Mouse (Mus musculus): ENCODE results near the gene E2f4.
A peak's percentile ranks its signal among the peaks of the same experiment; 100 is the strongest.
"Not testable (repeated sequence)": the region's sequence is repeated elsewhere in the genome, so short reads cannot be mapped to it uniquely, and the experiment has no call there.

Gene E2f4

DNA sequence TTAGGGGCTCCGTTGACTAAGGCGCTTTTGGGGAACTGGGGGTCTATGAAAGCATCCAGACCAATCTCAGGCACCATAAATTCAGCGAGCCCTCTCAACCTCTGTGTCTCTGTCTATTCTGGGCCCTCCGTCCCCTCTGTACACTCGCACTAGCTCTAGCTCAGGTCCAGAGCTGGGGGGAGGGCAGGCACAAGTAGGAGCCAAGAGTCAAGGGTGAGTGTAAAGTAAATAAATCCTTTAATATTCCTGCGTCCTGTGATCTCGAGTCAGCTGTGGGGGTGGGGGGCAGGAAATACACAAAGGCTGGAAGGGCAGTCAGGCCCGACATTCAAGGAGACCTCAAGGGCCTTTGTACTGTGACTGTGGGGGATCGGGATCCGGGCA is 28.4 kb upstream of the E2f4 start:
- DNase-seq (ENCODE audit: inconsistent ontology term), result peak; percentile 29

DNA sequence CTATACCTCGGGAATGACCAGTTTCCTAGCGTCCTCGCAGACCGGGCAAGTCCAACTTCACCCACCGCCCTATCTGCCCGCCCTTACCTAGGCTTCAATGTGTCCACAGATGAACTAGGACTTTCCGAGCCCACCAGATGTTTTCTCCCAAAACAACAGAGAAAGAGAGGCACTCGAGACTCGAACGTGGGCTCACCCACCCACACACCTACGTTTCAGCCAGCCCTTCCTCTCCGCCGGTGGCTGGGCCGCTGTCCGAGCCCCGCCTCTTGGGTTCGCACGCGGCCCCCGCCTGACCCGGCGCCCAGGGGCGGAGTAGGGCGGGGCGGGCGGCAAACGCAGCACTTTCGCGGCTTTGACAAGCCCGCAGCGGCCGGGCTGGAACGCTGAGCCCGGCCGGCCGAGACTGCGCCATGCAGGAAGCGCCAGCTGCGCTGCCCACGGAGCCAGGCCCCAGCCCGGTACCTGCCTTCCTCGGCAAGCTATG is 28.0 kb upstream of the E2f4 start, which contains the start of gene Hsf4:
Gene Hsf4, plus strand, starts transcription at position 341 of the 487 bp plus-strand sequence.
- DNase-seq (ENCODE audit: inconsistent ontology term), result peak; percentile 67

DNA sequence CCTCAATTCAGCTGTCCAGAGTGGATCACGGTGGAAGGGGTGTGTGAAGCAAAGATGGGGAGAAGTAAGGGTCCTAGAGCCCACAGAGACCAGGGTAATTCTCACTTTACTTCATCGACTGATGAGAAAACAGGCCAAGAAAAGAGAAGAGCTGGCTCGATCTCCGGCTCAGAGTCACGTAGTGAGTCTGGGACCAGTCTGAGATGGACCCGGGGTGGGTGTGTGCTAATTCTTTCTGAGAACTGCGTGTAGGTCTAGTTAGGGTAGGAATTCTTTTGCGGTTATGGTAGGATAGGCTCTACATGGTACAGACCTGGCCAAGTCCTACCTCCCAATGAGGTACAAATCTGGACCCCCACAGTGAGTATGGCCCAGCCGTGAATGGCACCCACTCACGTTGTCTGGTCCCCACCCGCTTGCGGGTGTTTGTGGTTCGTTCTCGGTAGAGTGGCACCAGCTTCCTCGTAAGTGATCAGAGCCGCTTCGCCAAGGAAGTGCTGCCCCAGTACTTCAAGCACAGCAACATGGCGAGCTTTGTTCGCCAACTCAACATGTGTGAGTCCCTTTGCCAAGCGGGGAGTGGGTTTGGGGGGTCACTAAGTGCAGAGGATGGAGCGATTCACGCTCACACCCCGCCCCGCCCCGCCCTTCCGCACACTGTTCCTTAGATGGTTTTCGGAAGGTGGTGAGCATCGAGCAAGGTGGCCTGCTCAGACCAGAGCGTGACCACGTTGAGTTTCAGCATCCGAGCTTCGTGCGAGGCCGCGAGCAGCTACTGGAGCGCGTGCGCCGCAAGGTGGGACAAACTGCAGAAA is 27.2 kb upstream of the E2f4 start:
- DNase-seq (ENCODE audit: inconsistent ontology term), result no peak

DNA sequence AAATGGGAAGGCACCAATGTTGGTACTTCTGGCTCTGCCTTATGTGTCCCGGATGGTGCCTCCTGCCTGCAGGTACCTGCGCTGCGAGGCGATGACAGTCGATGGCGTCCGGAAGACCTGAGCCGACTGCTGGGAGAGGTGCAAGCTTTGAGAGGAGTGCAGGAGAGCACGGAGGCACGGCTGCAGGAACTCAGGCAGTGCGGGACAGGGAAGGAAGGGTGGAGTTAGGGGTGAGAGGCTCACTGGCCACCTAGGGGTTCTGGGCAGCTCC is 26.6 kb upstream of the E2f4 start:
- DNase-seq (ENCODE audit: inconsistent ontology term), result no peak

DNA sequence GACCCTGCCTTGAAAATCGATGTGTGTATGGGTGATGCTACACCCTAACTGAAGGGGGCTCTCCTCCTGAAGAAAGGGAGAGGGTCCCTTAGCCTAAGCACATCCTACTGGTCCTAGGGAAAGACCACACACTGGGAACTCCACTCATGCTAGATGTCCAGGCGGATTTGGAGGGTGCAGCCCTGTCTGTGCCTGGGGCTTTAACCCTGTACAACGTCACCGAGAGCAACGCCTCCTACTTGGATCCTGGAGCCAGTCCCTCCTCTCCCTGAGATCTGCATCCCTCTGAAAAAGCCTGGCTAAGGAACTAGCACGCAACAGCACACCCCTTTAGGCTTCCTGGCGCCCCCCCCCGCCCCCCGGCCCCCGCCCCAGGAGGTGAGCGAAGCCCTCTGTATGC is 22.1 kb upstream of the E2f4 start:
- DNase-seq (ENCODE audit: inconsistent ontology term), result no peak

DNA sequence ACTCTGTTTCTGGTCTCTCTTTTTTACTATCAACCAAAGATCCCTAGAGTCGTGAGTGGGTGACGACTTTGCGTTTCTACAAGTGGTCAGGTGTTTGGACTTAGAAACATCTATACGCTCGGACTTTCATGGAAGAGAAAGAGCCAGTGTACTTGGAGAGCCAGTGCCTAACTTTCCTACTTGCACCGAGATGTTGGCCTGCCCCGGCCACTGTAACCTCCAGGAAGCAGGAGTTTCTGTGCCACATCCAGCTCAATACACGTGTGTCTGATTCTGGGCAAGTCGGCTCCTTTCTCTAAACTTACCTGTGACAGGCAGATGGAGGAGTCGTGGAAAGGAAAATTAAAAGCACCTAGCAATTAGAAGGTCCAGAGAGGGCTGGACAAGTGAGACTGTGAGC is 21.6 kb upstream of the E2f4 start, which contains the start of gene Nol3:
Gene Nol3, plus strand, starts transcription at position 301 of the 400 bp plus-strand sequence.
- peak; percentile 25 for DNase-seq (ENCODE audit: inconsistent ontology term)

DNA sequence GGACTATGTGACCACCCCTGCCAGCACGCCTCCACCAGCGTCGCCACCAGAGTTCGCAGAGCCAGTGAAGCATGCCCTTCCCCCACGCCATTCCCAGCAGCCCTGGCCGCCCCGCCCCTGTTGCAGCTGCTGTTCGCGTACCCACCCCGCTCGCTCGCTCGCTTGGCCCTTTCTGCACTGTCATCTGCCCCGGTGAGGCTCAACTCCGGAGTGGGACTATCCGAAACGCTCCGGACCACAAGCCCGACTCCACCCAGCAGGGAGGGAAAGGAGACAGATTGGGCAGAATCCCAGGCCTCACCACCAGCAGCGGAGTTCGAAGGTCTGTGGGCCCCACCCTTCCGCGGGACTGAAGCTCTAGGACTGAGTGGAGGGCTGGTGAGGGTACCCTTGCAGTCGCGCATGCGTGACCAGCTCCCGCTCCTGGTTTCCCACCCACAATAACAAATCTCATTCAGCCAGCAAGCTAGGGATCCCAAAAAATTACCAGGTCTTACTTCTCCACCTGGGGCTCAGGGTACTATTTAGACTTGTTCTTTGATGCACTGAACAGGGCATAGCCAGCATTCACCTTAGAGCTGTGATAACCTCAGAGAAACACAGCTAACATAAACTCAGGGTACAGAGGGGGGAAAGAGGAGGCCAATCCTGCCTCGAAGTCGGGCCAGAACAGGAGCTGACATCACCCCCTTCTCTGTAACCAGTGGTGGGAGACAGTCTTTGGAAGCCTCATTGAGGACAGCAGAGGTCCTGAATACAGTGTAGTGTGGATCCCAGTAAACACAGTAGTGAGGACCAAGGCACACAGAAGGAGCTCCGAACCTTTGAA is 21.0 kb upstream of the E2f4 start:
- peak; percentile 65 for DNase-seq (ENCODE audit: inconsistent ontology term)

DNA sequence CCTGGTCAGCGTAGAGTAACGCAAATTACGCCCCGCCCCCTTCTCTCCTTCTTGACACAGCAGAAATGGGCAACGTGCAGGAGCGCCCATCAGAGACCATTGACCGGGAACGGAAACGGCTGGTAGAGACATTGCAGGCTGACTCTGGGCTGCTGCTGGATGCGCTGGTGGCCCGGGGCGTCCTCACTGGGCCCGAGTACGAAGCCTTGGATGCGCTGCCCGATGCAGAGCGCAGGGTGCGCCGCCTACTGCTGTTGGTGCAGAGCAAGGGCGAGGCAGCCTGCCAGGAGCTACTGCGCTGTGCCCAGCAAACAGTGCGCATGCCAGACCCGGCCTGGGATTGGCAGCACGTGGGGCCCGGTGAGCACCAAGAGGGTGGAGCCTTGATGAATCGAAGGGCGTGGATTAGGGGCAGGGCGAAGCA is 18.5 kb upstream of the E2f4 start:
- peak; percentile 72 for DNase-seq (ENCODE audit: inconsistent ontology term)

DNA sequence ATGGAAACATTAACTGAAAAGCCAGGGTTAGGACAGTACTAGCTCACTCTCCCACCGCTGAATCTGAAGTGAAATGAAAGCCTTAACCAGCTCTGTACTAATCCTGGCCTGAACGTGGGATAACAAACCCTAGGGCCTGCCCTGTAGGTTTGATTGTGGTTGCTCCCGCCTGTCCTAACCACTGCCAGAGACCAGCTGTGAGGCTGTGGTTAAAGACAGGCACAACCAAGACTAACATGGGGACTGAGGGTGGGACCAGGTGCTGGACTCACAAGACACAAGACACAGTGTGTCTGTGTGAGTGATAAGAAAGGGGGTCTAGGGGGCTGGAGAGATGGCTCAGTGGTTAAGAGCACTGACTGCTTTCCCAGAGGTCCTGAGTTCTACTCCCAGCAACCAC is 16.9 kb upstream of the E2f4 start:
- no peak for DNase-seq (ENCODE audit: inconsistent ontology term)

DNA sequence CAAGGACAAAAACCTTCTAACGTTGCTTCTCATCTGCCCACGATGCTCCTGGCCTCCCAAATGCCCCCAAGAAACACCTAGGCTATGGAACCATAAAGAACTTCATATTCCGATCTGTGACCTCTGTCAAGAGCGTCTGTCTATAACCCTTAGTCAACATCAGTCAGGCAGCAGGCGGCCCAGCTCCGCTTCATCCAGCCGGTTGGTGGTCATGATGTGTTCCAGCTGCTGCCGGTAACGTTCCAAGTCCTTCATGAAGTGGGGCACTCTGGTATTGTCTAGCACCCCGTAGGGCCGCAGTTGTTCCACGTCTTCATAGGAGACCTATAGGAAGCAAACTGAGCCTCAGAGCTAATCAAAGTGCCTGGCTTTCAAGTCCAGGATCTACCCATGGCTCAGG is 15.6 kb upstream of the E2f4 start:
- no peak for DNase-seq (ENCODE audit: inconsistent ontology term)

DNA sequence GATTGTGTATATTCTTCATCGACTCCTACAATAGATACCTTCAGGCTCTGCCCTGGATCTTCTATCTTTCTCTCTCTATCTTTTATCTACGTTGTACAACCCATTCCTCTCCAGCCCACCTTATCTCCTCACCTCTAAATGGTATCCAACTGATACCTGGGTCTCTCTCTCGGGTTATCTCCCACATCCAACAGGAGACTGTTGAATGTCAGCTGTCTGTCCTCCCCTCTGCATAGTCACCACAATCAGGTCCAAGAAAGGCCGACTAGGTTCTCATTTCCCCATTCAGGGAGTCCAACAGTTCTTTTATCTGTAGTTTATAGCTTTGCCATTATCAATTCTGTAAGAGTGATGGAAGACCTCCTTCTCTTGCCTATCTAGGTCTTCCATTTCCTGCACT is 15.2 kb upstream of the E2f4 start:
- no peak for DNase-seq (ENCODE audit: inconsistent ontology term)

DNA sequence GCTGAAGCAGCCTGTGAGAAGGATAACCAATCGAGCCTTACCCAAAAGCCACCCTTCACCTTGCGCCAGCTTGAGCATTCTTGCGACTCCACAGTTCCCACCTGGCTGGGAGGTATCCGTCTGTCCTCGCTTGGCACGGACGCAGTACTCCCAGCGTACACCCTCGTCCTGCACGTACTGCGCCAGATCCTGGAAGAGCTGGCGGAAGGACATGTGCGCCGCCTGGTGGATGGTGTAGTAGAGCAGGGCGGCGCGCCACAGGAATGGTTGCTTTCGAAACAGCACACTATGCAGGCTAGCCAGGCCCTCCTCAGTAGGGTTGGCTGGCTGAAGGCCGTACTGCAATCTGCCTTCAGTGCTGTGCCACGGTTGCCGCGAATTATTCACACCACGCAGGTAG is 14.4 kb upstream of the E2f4 start:
- peak; percentile 16 for DNase-seq (ENCODE audit: inconsistent ontology term)

DNA sequence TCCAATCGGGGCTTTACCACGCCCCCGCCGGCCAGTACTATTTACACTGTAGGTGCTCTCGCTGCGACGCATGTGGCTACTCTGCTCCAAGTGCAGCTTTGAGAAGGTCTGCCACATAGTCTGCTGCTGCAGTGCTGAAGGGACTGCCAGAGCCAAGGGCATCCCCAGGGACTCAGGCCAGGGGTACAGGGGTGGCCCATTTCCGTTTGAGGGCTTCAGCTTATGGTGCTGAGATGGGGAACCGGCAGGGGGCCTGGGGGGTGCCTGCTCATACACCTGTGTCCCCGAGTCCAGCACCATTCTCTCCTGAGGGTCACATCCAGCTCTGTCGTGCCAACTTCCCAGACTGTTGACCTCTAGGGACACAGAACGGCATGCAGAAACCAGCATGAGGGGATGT is 11.9 kb upstream of the E2f4 start:
- no peak for DNase-seq (ENCODE audit: inconsistent ontology term)

DNA sequence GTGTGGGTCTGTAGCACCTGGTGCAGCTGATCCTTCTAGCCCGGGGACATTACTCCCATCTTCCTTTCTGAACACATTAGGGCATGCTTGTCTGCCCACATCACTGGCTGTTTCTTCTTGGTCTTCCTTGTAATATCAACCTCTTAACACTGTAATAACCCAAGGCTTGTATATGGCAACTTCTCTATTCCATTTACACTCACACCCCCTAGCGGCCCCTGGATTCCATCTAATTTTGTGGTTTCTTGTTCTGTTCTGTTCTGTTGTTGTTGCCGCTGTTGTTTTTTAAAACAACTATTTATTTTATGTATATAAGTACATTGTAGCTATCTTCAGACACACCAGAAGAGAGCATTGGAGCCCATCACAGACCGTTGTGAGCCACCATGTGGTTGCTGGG is 10.6 kb upstream of the E2f4 start:
- no peak for DNase-seq (ENCODE audit: inconsistent ontology term)

DNA sequence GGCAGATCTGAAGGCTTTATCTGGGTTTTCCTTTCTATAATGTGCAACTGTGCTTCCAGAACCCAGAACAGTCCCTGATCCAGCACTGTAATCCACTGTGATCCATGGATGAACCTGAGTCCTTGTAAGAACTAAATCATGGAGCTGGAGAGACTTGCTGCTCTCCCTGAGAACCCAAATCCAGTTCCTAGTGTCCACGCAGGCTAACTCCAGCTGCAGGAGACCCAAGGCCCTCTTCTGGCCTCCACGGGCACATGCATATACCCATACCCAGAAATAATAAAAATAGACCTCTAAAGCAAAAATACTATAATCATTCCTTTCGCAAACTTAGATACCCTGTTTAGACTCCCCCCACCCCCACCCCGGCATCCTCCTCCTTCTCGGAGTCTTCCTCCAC is 9.2 kb upstream of the E2f4 start:
- DNase-seq (ENCODE audit: inconsistent ontology term), result no peak

DNA sequence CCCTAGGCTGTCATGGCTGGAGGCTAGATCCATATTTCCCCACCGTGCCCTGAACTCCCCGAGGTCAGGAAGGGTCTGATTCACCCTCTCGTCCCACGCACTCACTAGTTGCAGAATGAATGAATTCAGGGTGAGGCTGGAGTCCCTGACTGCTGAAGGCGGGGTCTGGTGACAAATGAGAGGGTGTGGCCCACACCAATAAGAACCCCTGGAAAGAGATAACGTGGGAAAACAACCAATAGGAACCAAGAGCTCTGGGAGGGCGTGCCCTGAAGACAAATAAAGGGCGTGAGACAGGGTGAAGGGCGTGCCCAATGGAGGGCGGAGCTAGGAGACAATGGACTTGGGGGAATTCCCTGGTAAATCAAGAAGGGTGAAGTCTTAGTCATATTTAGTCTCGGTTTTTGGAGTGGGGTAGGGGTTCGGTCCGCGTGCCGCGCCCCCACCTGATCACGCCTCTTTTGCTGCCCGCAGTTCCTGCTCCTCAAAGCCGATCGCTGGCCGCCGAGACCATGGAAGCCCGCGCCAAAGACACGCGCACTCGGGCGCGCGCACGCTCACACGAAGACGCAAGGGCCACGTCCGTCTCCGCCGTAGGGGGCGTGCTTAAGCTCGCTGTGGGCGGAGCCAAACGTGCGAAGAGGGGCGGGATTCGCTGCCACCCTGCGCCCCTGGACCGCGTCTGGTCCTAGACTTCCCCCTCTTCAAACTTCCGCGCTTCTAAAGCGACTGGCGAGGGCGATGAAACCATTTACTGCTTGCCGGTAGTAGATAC is 8.3 kb upstream of the E2f4 start:
- peak; percentile 97 for DNase-seq (ENCODE audit: inconsistent ontology term)

DNA sequence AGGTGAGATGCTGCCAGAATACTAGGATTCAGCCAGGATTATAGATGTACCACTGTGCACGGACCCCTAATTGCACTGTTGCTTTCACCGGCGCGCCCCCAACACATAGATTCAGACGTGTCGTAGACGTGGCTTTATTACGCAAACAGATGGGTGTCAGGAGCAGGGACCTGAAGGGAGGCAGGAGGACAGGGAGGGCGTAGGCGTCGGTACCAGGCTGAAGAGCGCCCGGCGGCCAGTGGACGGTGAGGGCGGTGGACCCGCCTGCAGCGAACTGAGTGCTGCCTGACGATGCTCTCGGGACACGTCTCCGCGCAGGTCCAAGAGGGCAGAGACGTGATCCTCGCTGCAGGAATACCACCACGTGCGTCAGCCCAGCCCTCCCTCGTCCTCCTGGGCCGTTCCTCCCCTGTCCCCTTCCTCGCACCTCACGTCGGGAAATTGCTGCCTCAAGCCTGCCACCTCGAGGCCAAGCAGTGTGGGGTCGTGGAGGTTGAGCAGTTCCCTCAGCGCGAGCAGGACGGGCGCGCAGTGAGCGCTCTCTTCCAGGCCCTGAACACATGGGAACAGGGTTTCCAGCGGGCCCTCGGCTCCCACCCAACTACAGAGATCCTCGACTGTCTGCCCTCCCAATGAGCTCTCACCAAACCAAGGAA is 7.5 kb upstream of the E2f4 start, which contains the start of gene 4931428F04Rik:
Gene 4931428F04Rik, minus strand, starts transcription at position 60 of the 656 bp plus-strand sequence.
- DNase-seq (ENCODE audit: inconsistent ontology term), result peak; percentile 42

DNA sequence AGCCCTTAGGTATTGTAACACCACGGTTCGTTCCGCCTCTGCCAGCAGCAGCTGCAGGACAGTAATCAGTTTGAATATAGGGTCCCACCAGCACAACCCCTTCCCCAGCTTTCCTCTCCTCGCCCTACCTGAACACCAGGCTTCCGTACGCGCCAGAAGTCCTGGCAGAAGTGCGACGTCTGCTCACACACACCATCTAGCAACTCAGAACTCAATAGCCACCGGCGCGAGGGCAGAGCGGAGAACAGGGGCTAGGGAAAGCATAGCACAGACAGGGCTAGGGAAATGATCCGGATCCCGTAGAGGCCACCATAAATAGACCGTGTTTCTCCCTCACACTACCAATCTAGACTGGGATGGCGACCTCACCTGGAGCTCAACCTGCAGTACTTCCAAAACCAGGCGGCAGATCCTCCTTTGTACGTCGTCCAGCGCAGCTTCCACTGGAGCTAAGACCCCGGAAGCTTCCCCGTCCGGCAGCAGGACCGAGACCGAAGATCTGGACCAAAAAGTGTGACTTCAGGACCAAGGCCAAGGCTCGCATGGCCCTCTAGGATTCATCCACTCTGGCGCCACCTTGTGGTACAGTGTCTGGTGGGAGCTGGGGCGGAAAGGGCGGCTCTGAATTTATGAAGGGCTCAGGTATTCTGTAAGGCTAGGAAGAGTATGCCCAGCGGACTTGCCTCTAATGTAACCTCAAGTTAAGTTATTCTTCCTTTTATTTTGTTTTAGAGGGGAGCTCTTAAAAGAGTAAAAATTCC is 6.7 kb upstream of the E2f4 start:
- DNase-seq (ENCODE audit: inconsistent ontology term), result peak; percentile 80

DNA sequence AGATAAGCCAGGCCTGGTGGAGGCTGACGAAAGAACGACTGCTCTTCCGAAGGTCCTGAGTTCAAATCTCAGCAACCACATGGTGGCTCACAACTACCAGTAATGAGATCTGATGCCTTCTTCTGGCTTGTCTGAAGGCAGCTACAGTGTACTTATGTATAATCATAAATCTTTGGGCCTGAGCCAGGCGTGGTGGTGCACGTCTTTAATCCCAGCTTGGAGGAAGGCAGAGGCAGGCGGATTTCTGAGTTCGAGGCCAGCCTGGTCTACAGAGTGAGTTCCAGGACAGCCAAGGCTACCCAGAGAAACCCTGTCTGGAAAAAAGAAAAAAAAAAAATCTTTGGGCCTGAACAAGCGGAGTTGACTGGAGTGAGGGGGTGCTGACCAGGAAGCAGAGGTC is 6.1 kb upstream of the E2f4 start:
- DNase-seq (ENCODE audit: inconsistent ontology term), result not testable (repeated sequence)

DNA sequence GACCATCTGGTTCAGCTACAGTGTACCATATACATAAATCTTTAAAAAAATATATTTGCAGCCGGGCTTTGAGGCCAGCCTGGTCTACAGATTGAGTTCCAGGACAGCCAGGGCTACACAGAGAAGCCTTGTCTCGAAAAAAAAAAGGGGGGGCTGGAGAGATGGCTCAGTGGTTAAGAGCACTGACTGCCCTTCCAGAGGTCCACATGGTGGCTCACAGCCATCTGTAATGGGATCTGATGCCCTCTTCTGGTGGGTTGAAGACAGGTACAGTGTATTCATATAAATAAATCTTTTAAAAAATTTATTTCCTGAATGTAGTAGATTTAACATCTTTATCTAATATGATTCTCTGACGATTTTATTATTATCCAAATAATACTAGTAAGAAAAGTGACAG is 5.7 kb upstream of the E2f4 start:
- DNase-seq (ENCODE audit: inconsistent ontology term), result not testable (repeated sequence)

DNA sequence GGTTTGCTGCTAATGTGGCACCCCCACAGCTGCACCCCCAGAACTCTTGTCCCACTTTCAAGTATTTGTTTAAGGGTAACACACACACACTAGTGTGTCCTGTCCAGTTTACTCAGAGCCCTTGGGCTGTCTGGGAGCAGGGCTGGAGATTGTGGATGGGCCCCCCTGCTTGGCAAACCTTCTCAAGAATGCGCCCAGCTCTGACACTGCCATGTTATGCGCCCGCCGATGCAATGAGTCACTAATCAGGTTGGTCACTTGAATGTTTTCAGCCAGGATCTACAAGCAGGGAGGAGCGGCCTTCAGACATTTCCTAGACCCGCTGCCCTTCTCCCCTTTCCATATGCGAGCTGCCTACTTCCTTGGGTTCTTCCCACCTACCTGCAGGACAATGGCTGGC is 5.0 kb upstream of the E2f4 start:
- DNase-seq (ENCODE audit: inconsistent ontology term), result peak; percentile 59
